Mouse (Mus musculus) ES-Bruce4 (cell line): ENCODE measurements around the gene Aldh3a2.

Experiments used
- CTCF ChIP-seq: IDR thresholded peaks from one replicate; pipeline ENCODE4 v1.8.1; 2011; ENCODE audit warnings: low read depth, low read length
- POLR2A ChIP-seq: IDR thresholded peaks from one replicate; pipeline ENCODE4 v1.8.1; 2011; ENCODE audit warnings: low read length; ENCODE audit not compliant: insufficient read depth

GRCm38 (mm10) chr11:61283414-61284049 is 16.3 kb upstream of the Aldh3a2 start:
- TF ChIP-seq CTCF (no peak), POLR2A (no peak)
